10 mouse cellular contexts compared by ENCODE assay signal in genomic region chr9:67617341-67618217, GRCm38 (mm10). TPM values are rescaled to one million over a fixed set of nuclear protein-coding genes. Genes with fewer than 3 reads are reported as not detected.
DNase-seq lines count a peak whose midpoint lies in the region; ATAC-seq and TF ChIP-seq lines count a peak whose summit lies in the region.
"Had no signal": no experiment of that assay in that cellular context is flagged by ENCODE, and none has a peak within 500 bp of the region (broad histone marks: within the 10 kb centered on the region; RNA-seq: fewer than 3 reads in every experiment).

No protein-coding gene starts in this region.

- no peak overlapping the region for H3K9ac ChIP-seq in heart, embryonic 13.5 days
- H3K9ac ChIP-seq in limb, embryonic 13.5 days: 0 out of 2 replicates have a peak overlapping the region, but pooled peaks have one; percentile 39
- H3K9ac ChIP-seq in intestine, embryonic 15.5 days: no peak overlapping the region
- H3K9ac ChIP-seq: liver, embryonic 15.5 days had no signal

- H3K27me3 ChIP-seq in heart, embryonic 13.5 days (replicated peaks): peaks cover 2% of the 10 kb centered on the region; the same call in 1 of the 2 replicates
- H3K27me3 ChIP-seq in cerebellum, adult 2 months (ENCODE audit: control insufficient read depth, insufficient read depth, low read length): no peaks in the 10 kb centered on the region
- no peaks in the 10 kb centered on the region for H3K27me3 ChIP-seq in limb, embryonic 13.5 days
- no peaks in the 10 kb centered on the region for H3K27me3 ChIP-seq in intestine, embryonic 15.5 days (replicated peaks)
- H3K27me3 ChIP-seq: liver, embryonic 15.5 days had no signal

- no peak for ATAC-seq in heart, embryonic 13.5 days (ENCODE audit: extremely low read depth, insufficient number of reproducible peaks, low FRiP score, low TSS enrichment)
- peak; percentile 62; the same call in 1 of the 2 replicates for ATAC-seq in limb, embryonic 13.5 days (ENCODE audit: low FRiP score, low read depth)
- ATAC-seq in intestine, embryonic 15.5 days: no peak

- H3K27ac ChIP-seq in heart, embryonic 13.5 days (replicated peaks): 0 out of 2 replicates have a peak overlapping the region, but pooled peaks have one; percentile 24
- H3K27ac ChIP-seq in cerebellum, adult 2 months (ENCODE audit: insufficient read depth, low read length): no peak overlapping the region
- H3K27ac ChIP-seq in limb, embryonic 13.5 days: peak overlapping the region; percentile 39
- H3K27ac ChIP-seq in intestine, embryonic 15.5 days: no peak overlapping the region
- H3K27ac ChIP-seq: liver, embryonic 15.5 days had no signal

- no peaks in the 10 kb centered on the region for H3K36me3 ChIP-seq in heart, embryonic 13.5 days
- no peaks in the 10 kb centered on the region for H3K36me3 ChIP-seq in limb, embryonic 13.5 days
- no peaks in the 10 kb centered on the region for H3K36me3 ChIP-seq in intestine, embryonic 15.5 days
- H3K36me3 ChIP-seq: liver, embryonic 15.5 days had no signal

- no peak overlapping the region for H3K4me2 ChIP-seq in heart, embryonic 13.5 days
- peak overlapping the region; percentile 31 for H3K4me2 ChIP-seq in limb, embryonic 13.5 days (replicated peaks)
- no peak overlapping the region for H3K4me2 ChIP-seq in intestine, embryonic 15.5 days (replicated peaks)
- H3K4me2 ChIP-seq: heart, embryonic 11.5 days; liver, embryonic 15.5 days had no signal

- no peak overlapping the region for H3K4me3 ChIP-seq in heart, embryonic 13.5 days
- no peak overlapping the region for H3K4me3 ChIP-seq in cerebellum, adult 2 months (replicated peaks; ENCODE audit: insufficient read depth, low read depth, low read length)
- no peak overlapping the region for H3K4me3 ChIP-seq in limb, embryonic 13.5 days
- H3K4me3 ChIP-seq in intestine, embryonic 15.5 days (replicated peaks): no peak overlapping the region
- H3K4me3 ChIP-seq: liver, embryonic 15.5 days had no signal

- 46% methylated on average over 14 of the region's 14 CpGs for WGBS in heart, embryonic 13.5 days
- WGBS in cerebellum, adult 2 months: 20% methylated on average over 14 of the region's 14 CpGs
- WGBS in limb, embryonic 13.5 days: 22% methylated on average over 14 of the region's 14 CpGs
- 56% methylated on average over 14 of the region's 14 CpGs for WGBS in intestine, embryonic 15.5 days

- TF ChIP-seq POLR2A in cerebellum, adult 2 months (IDR thresholded peaks at IDR 0.05; ENCODE audit: borderline replicate concordance, insufficient read depth, low read length): no peak

- DNase-seq in heart, adult 8-10 months (ENCODE audit: low spot score): no peak
- peak; percentile 36 to 58 for DNase-seq in cerebellum, adult 2 months
- peak; percentile 70 for DNase-seq in forelimb bud, embryonic 11.5 days (ENCODE audit: low read depth, low spot score)
- no peak for DNase-seq in layer of hippocampus, postnatal 14 days (ENCODE audit: low spot score in 2 of 2)
- DNase-seq in lung, adult 18-20 months: no peak

- H3K9me3 ChIP-seq in heart, embryonic 13.5 days: no peaks in the 10 kb centered on the region
- no peaks in the 10 kb centered on the region for H3K9me3 ChIP-seq in limb, embryonic 13.5 days
- H3K9me3 ChIP-seq in intestine, embryonic 15.5 days: no peaks in the 10 kb centered on the region
- H3K9me3 ChIP-seq: liver, embryonic 15.5 days had no signal

- no peak for TF ChIP-seq CTCF in cerebellum, adult 2 months (IDR thresholded peaks at IDR 0.05; ENCODE audit: borderline replicate concordance, insufficient read depth, low read depth, low read length)

- peaks cover 33% of the 10 kb centered on the region for H3K4me1 ChIP-seq in heart, embryonic 13.5 days
- no peaks in the 10 kb centered on the region; the same call in none of the 2 replicates for H3K4me1 ChIP-seq in cerebellum, adult 2 months (ENCODE audit: control insufficient read depth, insufficient read depth, low read length)
- H3K4me1 ChIP-seq in limb, embryonic 13.5 days: peaks cover 48% of the 10 kb centered on the region
- no peaks in the 10 kb centered on the region for H3K4me1 ChIP-seq in intestine, embryonic 15.5 days (replicated peaks)

RNA-seq across cellular contexts. Expression of gene Tln2, which starts 58.1 kb away (rescaled TPM):
- polyA plus RNA-seq in heart, embryonic 13.5 days (2015; fragmentation: Nextera tagmentation; extraction: Ambion mirVana): 55.3 and 58.2 TPM in 2 replicates
- total RNA-seq in heart, adult 8-10 months (2022): 10 to 100 TPM; 71.6 to 87.1 (median 76.7) TPM
- polyA plus RNA-seq in cerebellum, adult 2 months (2012; rRNA removed): 25.9 and 28.7 TPM in 2 replicates
- 44.5 and 47.6 TPM in 2 replicates for polyA plus RNA-seq in limb, embryonic 13.5 days (2015; fragmentation: Nextera tagmentation; extraction: Ambion mirVana)
- 28.0 and 29.4 TPM in 2 replicates for polyA plus RNA-seq in intestine, embryonic 15.5 days (2015; fragmentation: Nextera tagmentation; extraction: Ambion mirVana)
- 100 to 1,000 TPM; 112 to 130 TPM for total RNA-seq in layer of hippocampus, postnatal 14 days (2021)

Comparison
In these comparisons a context has a peak if more than half of its experiments do, and no peak if none do; other contexts are left out.
1. H3K27ac ChIP-seq: peak in heart, embryonic 13.5 days (single experiment) and limb, embryonic 13.5 days (single experiment); none in cerebellum, adult 2 months (single experiment) and intestine, embryonic 15.5 days (single experiment).
2. DNase-seq: peak in cerebellum, adult 2 months (2 of 2) and forelimb bud, embryonic 11.5 days (single experiment); none in heart, adult 8-10 months (single experiment), layer of hippocampus, postnatal 14 days (0 of 2) and lung, adult 18-20 months (0 of 2).